Mouse (Mus musculus) hindbrain, embryonic 13.5 days (tissue): ENCODE data around the gene Patl1. TPM values are rescaled to one million over a fixed set of nuclear protein-coding genes. Genes with fewer than 3 reads are reported as not detected.
"Not testable (repeated sequence)": the region's sequence is repeated elsewhere in the genome, so short reads cannot be mapped to it uniquely, and the experiment has no call there.

Experiments
- ATAC-seq: fragments of 200-750 bp; cut with Nextera tagmentation; 2 replicates; pipeline ENCODE4 v1.8.0; 2017; ENCODE audit warnings: moderate TSS enrichment; ENCODE audit not compliant: low FRiP score
- H3K27ac ChIP-seq: fragments of 300-500 bp; sonication (generic); 2 replicates; pipeline ENCODE4 v1.5.1; 2015; ENCODE audit warnings: inconsistent platforms, mild to moderate bottlenecking, moderate library complexity
- H3K27me3 ChIP-seq: fragments of 300-500 bp; sonication (generic); 2 replicates; pipeline ENCODE4 v1.6.1; 2015; ENCODE audit warnings: mild to moderate bottlenecking, inconsistent platforms
- H3K36me3 ChIP-seq: fragments of 300-500 bp; sonication (generic); 2 replicates; pipeline ENCODE4 v1.6.1; 2015; ENCODE audit warnings: mild to moderate bottlenecking, inconsistent platforms
- H3K4me1 ChIP-seq: fragments of 300-500 bp; sonication (generic); replicated peaks from 2 replicates; pipeline ENCODE4 v1.6.1; 2015; ENCODE audit warnings: inconsistent platforms
- H3K4me2 ChIP-seq: fragments of 300-500 bp; sonication (generic); 2 replicates; pipeline ENCODE4 v1.6.1; 2015; ENCODE audit warnings: inconsistent platforms, mild to moderate bottlenecking, moderate library complexity
- H3K4me3 ChIP-seq: fragments of 300-500 bp; sonication (generic); 2 replicates; pipeline ENCODE4 v1.5.1; 2015; ENCODE audit warnings: mild to moderate bottlenecking, inconsistent platforms
- H3K9ac ChIP-seq: fragments of 300-500 bp; sonication (generic); 2 replicates; pipeline ENCODE4 v1.6.1; 2015; ENCODE audit warnings: mild to moderate bottlenecking, inconsistent platforms
- H3K9me3 ChIP-seq: fragments of 300-500 bp; sonication (generic); 2 replicates; pipeline ENCODE4 v1.6.1; 2016; ENCODE audit warnings: inconsistent platforms
- WGBS: fragments of 180-500 bp; shearing (Covaris S2); methylation state at CpG from one replicate; pipeline ENCODE4 v1.1.7; 2015; 5-methylcytosine and 5-hydroxymethylcytosine counted together
- polyA plus RNA-seq: library from polyadenylated mRNA; unstranded; fragments of >200 nt; fragmentation: Nextera tagmentation; extraction: Ambion mirVana; gene quantifications from 2 replicates; pipeline ENCODE4 v1.2.1, GENCODE M21; 2015

Patl1 gene
- polyA plus RNA-seq = 19.6 and 19.8 TPM in 2 replicates

DNA sequence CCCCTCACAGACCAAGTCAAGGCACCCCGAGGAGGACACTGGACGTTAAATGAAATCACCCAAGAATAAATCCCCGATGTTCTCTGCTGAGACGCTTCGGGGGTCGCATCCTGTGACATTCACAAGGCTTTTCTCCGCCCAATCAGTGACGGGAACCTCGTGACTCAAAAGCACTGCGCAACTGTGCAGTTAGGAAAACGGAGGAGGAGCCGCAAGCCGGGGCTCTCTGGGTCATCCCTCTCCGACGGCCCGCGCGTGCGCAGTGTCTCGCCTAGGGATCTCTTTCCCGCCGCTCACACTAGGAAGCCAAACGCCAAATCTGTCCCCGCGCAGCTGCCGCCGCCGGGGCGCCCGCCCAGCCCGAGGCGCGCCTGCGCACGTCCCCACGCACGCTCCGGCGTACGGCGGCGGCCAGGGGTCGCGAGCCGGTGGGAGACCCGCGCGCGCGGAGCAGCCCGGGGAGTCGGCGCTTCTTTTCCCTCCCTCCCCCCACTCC is at the start of gene Patl1:
Gene Patl1, plus strand, starts transcription at position 363 of the 496 bp plus-strand sequence.
- Histone ChIP-seq H3K4me2 (peak within 1 kb of the TSS; percentile 71), H3K9ac (peak within 1 kb of the TSS; percentile 85), H3K27me3 (no peaks in the 10 kb centered on the region), H3K36me3 (peaks cover 10% of the 10 kb centered on the region), H3K27ac (peak within 1 kb of the TSS; percentile 92), H3K4me3 (peak within 1 kb of the TSS; percentile 77), H3K4me1 (peaks cover 32% of the 10 kb centered on the region), H3K9me3 (no peaks in the 10 kb centered on the region)
- ATAC-seq = peak; percentile 98
- under 1% methylated on average over 53 of the region's 53 CpGs for WGBS

DNA sequence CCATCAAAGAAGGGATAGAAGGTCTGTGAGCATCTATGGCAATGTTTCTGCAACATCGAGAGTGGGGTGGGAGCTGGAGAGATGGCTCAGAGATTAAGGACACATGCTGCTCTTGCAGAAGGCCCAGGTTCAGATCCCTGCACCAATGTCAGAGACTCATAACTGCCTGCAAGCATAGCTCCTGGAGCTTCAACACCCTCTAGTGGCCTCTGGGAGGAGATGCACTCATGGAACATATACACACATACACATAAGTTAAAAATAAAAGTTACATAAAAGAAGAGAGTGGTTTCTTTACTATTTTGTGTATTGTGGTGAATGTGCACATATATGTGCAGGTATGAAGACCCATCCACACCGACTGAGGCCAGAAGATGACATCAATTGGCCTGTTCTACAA is 44.4 kb upstream of the Patl1 start:
- H3K27ac ChIP-seq = no peak overlapping the region
- H3K27me3 ChIP-seq = no peaks in the 10 kb centered on the region
- ATAC-seq = no peak
- 88% methylated on average over 2 of the region's 2 CpGs for WGBS
- H3K9me3 ChIP-seq = no peaks in the 10 kb centered on the region
- no peaks in the 10 kb centered on the region for H3K4me1 ChIP-seq
- H3K4me3 ChIP-seq = no peak overlapping the region
- no peak overlapping the region for H3K4me2 ChIP-seq
- H3K36me3 ChIP-seq = no peaks in the 10 kb centered on the region
- H3K9ac ChIP-seq = no peak overlapping the region

DNA sequence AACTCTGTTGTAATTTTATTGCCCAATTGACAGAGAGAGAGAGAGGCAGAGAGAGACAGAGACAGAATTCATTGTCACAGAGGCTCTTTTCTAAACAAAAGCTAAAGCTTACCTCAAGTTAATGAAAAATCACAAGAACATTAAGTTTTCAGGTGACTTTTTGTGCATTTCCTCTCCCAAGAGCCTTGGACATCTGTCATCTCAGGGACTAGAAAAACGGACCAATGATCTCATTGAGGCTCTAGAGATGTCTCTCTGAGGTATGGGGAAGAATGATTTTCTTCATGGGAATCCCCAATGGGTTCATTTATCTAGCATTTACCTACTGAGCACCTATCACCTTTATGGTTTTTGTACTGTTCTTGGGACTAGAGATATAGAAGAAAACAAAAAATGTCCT is 37.2 kb upstream of the Patl1 start, which contains the start of gene Olfr1419:
Gene Olfr1419, minus strand, starts transcription at position 101 of the 400 bp plus-strand sequence.
- Histone ChIP-seq H3K27ac (no peak within 1 kb of the TSS), H3K4me3 (no peak within 1 kb of the TSS), H3K36me3 (no peaks in the 10 kb centered on the region), H3K9me3 (no peaks in the 10 kb centered on the region), H3K9ac (no peak within 1 kb of the TSS), H3K4me2 (no peak within 1 kb of the TSS), H3K4me1 (no peaks in the 10 kb centered on the region), H3K27me3 (no peaks in the 10 kb centered on the region)
- no peak for ATAC-seq
- WGBS = 60% methylated on average over 1 of the region's 1 CpGs

DNA sequence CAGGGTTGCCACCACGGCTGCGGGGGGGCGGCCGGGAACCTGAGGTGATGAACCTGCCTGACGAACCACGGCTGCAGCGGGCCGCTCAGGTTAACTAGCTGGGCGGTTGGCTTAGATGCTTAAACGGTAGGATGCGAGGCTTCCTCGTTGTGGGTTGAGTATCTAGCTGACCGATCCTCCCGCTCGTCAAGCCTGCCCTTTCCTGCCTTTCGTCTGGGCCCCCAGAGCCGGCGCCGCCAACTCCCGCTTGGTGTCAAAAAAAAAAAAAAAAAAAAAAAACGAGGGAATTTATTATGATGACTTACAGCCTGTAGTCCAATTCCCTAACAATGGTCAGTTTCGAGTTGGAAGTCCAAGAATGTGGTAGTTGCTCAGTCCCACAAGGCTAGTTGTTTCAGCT is 33.8 kb upstream of the Patl1 start:
- H3K27ac ChIP-seq, H3K4me2 ChIP-seq, H3K9me3 ChIP-seq, H3K9ac ChIP-seq, H3K36me3 ChIP-seq, H3K27me3 ChIP-seq, H3K4me1 ChIP-seq, H3K4me3 ChIP-seq, ATAC-seq: not testable (repeated sequence)
- WGBS = 68% methylated on average over 22 of the region's 22 CpGs

DNA sequence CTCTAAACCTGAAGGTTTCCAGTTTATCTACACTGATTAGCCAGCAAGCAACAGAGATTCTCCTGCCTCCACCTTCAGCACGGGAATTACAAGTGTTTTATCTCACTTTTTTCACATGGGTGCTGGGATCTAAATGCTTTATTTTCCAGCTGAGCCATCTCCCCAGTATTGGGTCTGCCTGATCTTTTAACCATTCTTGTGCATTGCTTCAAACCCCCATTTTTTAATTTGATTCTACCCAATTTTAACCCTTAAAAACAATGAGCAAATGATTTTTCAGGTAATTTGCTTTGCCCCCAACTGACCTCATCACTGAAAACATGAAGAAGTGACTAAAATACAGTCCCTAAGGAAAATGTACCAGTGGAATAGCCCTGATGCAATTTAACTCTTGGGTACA is 25.9 kb upstream of the Patl1 start, which contains the start of gene Olfr1420:
Gene Olfr1420, plus strand, starts transcription at position 301 of the 400 bp plus-strand sequence.
- Histone ChIP-seq H3K36me3 (no peaks in the 10 kb centered on the region), H3K27ac (no peak within 1 kb of the TSS), H3K9me3 (no peaks in the 10 kb centered on the region), H3K4me1 (no peaks in the 10 kb centered on the region), H3K4me2 (no peak within 1 kb of the TSS), H3K9ac (no peak within 1 kb of the TSS), H3K4me3 (no peak within 1 kb of the TSS), H3K27me3 (no peaks in the 10 kb centered on the region)
- 53% methylated on average over 1 of the region's 1 CpGs for WGBS
- ATAC-seq = no peak

DNA sequence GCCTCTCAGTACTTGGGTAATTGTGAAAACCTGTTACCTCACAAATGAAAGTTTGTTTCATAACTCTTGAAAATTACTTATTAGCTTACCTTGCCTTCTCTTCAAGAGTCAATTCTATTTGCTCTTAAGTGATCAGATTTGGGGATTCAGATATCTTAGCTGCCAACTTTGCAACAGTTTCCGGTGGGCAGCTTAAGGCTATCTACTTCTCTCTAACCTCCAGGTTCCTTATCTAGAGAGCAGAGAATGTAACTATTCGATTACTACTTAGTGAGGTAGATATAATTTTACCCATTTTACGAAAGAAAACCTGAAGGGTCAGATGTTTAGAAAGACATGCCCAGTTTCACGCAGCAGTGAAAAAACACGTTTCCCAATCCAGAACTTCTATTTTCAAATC is 1.2 kb upstream of the Patl1 start:
- H3K27ac ChIP-seq = peak overlapping the region; percentile 92; the same call in 1 of the 2 replicates
- H3K9ac ChIP-seq = peak overlapping the region; percentile 85
- H3K4me3 ChIP-seq = peak overlapping the region; percentile 77
- ATAC-seq = no peak
- 92% methylated on average over 5 of the region's 5 CpGs for WGBS
- no peaks in the 10 kb centered on the region for H3K9me3 ChIP-seq
- peaks cover 28% of the 10 kb centered on the region for H3K4me1 ChIP-seq
- no peaks in the 10 kb centered on the region for H3K27me3 ChIP-seq
- peaks cover 6% of the 10 kb centered on the region for H3K36me3 ChIP-seq
- peak overlapping the region; percentile 71 for H3K4me2 ChIP-seq

DNA sequence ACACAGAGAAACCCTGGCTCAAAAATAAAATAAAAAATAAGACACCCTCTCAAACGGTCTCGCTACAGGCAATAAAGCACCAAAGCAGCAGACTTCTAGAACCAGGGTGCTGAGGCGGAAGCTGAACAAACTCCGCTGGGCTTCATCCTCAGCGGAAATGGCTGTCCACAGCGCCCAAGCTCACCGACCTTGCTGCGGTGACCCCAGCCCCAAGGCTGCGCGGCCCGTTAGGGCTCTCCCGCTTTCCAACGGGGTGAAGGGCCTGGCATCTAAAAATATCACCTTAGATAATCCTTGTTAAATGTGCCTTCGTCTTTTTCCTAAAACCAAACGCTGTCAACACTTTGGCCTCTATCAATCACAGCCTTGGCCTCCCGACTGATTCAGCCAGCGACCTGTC is 596 bp upstream of the Patl1 start:
- Histone ChIP-seq H3K27ac (peak overlapping the region; percentile 92), H3K9me3 (no peaks in the 10 kb centered on the region), H3K4me2 (peak overlapping the region; percentile 71), H3K4me3 (peak overlapping the region; percentile 77), H3K36me3 (peaks cover 10% of the 10 kb centered on the region), H3K27me3 (no peaks in the 10 kb centered on the region), H3K9ac (peak overlapping the region; percentile 85), H3K4me1 (peaks cover 32% of the 10 kb centered on the region)
- 5% methylated on average over 17 of the region's 17 CpGs for WGBS
- ATAC-seq = peak; percentile 56

DNA sequence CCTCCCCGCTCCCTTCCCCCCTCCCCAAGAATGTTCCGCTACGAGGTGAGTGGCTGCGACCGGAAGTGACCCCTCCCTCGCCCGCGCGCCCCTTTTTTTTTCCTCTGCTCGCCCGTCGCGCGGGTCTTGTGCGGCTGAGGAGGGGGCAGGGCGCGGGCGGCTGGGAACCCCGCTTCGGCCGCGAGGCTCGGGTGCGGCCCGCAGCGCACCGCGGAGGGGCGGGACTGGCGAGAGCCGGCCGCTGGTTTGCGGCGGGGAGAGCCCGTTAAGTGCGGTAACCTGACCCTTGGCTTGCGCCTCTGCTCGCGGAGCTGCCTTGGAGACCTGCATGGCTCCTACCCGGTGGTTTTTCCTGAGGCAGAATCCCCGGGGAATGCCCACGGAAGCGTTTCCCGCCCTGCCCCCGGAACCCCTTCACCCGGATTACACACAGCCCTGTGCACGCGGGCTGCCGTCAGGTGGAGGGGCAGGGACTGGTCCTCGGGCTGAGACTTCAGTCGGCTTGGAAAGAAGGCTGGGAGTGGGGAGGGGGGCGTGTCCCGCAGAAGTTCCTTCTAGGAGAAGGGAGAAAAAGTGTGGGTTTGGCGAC is 428 bp downstream of the Patl1 start:
- Histone ChIP-seq H3K9me3 (no peaks in the 10 kb centered on the region), H3K27me3 (no peaks in the 10 kb centered on the region), H3K4me1 (peaks cover 32% of the 10 kb centered on the region), H3K27ac (peak overlapping the region; percentile 92), H3K4me2 (peak overlapping the region; percentile 67), H3K4me3 (peak overlapping the region; percentile 77), H3K36me3 (peaks cover 14% of the 10 kb centered on the region), H3K9ac (peak overlapping the region; percentile 85)
- ATAC-seq = peak; percentile 53
- WGBS = 0% methylated on average over 40 of the region's 54 CpGs

DNA sequence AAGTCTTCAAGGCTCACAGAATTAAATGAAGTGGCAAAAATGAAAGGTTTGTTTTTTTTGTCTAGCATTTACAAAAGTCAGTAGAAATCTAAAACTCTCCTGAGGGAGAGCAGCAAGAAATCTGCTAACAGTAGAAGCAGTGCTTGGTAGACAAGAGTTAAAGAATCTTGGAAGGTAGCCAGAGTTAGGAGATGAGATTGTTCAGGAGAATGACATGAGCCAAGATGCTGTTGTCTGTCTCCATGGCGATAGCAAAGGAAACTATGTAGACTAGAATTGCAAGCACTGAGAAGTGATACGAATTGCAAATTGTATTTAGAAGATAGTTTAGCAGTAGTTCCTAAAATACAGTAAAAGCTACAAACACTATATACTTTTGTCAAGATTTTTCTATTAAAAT is 3.6 kb downstream of the Patl1 start:
- Histone ChIP-seq H3K4me2 (no peak overlapping the region), H3K4me3 (no peak overlapping the region), H3K9me3 (no peaks in the 10 kb centered on the region), H3K4me1 (peaks cover 31% of the 10 kb centered on the region), H3K27me3 (no peaks in the 10 kb centered on the region), H3K36me3 (peaks cover 24% of the 10 kb centered on the region), H3K9ac (no peak overlapping the region), H3K27ac (no peak overlapping the region)
- no peak for ATAC-seq
- 22% methylated on average over 2 of the region's 2 CpGs for WGBS

DNA sequence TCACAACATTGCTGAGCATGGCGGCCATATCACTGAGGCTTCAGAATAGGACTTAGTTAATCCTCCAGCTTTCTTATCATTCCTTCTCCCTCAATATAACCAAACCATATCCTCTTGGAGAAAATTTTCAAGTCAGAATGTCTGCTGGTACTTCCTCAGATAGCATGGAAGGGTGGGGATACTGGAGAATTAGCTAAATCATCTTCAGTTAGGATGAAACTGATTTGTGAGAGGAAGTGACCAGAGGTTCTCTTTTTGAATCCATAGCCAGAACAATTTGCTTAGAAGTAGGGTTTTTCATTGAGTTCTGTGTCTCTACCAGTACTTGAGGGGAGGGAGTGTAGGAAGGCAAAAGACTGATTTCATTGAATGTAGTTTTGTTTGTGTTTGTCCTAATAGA is 9.9 kb downstream of the Patl1 start:
- H3K27me3 ChIP-seq = no peaks in the 10 kb centered on the region
- H3K4me2 ChIP-seq = no peak overlapping the region
- no peaks in the 10 kb centered on the region for H3K9me3 ChIP-seq
- no peak overlapping the region for H3K27ac ChIP-seq
- WGBS = 95% methylated on average over 1 of the region's 1 CpGs
- ATAC-seq = no peak
- H3K4me1 ChIP-seq = no peaks in the 10 kb centered on the region
- no peak overlapping the region for H3K4me3 ChIP-seq
- peaks cover 66% of the 10 kb centered on the region for H3K36me3 ChIP-seq
- H3K9ac ChIP-seq = no peak overlapping the region

DNA sequence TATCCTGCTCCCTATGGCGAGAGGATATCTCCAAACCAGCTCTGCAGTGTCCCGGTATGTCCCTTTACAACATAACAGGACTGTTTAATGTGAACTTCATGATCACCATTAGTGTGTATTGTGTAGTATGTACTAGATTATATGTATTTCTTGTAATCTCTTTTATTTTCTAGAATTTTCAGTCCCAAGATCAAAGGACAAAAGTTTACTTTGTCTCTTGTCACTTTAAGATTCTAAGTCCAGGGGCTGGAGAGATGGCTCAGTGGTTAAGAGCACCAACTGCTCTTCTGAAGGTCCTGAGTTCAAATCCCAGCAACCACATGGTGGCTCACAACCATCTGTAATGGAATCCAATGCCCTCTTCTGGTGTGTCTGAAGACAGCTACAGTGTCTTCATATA is 10.3 kb downstream of the Patl1 start:
- not testable (repeated sequence) for H3K4me3 ChIP-seq, H3K4me2 ChIP-seq, H3K9ac ChIP-seq, ATAC-seq, H3K4me1 ChIP-seq, H3K9me3 ChIP-seq, H3K27ac ChIP-seq, H3K27me3 ChIP-seq
- 96% methylated on average over 2 of the region's 2 CpGs for WGBS
- peaks cover 66% of the 10 kb centered on the region for H3K36me3 ChIP-seq

DNA sequence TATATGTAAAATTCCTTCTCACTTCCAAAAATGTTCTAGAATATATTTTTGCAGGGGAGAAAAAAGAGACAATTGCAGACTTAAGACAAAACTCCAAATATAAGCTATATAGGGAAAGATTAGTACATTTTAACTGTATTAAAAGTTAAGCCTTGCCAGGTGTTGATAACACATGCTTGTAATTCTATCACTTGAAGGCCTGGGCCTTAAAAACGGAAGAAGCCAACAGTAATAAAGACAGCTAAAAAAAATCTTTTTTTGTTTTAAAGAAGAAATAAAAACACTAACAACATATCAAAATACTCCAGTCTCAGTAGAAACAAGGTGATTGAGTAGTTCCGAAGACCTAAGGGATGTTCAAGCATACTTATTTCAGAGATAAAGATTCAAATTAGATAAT is 14.2 kb downstream of the Patl1 start:
- ATAC-seq = no peak
- Histone ChIP-seq H3K9me3 (no peaks in the 10 kb centered on the region), H3K4me3 (no peak overlapping the region), H3K4me1 (no peaks in the 10 kb centered on the region), H3K9ac (no peak overlapping the region), H3K27ac (no peak overlapping the region), H3K4me2 (no peak overlapping the region), H3K36me3 (peaks cover 85% of the 10 kb centered on the region), H3K27me3 (no peaks in the 10 kb centered on the region)
- WGBS = 99% methylated on average over 2 of the region's 2 CpGs
